Mouse (Mus musculus) frontal cortex, adult (tissue): ENCODE measurements around the gene 3110070M22Rik.
"Not testable (repeated sequence)": the region's sequence is repeated elsewhere in the genome, so short reads cannot be mapped to it uniquely, and the experiment has no call there.

ENCODE experiments used
- ATAC-seq: cut with Nextera tagmentation; 2 replicates; pipeline ENCODE4 v1.9.2; 2017; ENCODE audit warnings: mild to moderate bottlenecking, moderate library complexity, mixed read lengths; ENCODE audit not compliant: low TSS enrichment

3110070M22Rik gene

GRCm38 (mm10) chr13:119487880-119488580 lies at the start of gene 3110070M22Rik, which contains the start of gene Tmem267:
Gene 3110070M22Rik (minus strand): TSS chr13:119488383.
Gene Tmem267 (plus strand): TSS chr13:119488039.
- ATAC-seq: no peak

- not testable (repeated sequence) for ATAC-seq
Measured at GRCm38 (mm10) chr13:119494938-119495337, 6.8 kb upstream of the 3110070M22Rik start.

GRCm38 (mm10) chr13:119492083-119492482 lies 3.9 kb upstream of the 3110070M22Rik start:
- not testable (repeated sequence) for ATAC-seq

- ATAC-seq: no peak
Measured at GRCm38 (mm10) chr13:119487354-119487753, 829 bp downstream of the 3110070M22Rik start.

GRCm38 (mm10) chr13:119477789-119478188 lies 10.4 kb downstream of the 3110070M22Rik start:
- ATAC-seq: no peak

GRCm38 (mm10) chr13:119476631-119477030 lies 11.6 kb downstream of the 3110070M22Rik start:
- no peak for ATAC-seq

GRCm38 (mm10) chr13:119462596-119463560 lies 25.3 kb downstream of the 3110070M22Rik start, which contains the start of gene 4833420G17Rik:
Gene 4833420G17Rik (plus strand): TSS chr13:119462768.
- ATAC-seq: peak; percentile 99

- peak; percentile 72 for ATAC-seq
Measured at GRCm38 (mm10) chr13:119461900-119462595, 26.1 kb downstream of the 3110070M22Rik start.

- no peak for ATAC-seq
Measured at GRCm38 (mm10) chr13:119456342-119456741, 31.8 kb downstream of the 3110070M22Rik start.

- no peak for ATAC-seq
Measured at GRCm38 (mm10) chr13:119455082-119455481, 33.1 kb downstream of the 3110070M22Rik start.

GRCm38 (mm10) chr13:119453563-119453962 lies 34.6 kb downstream of the 3110070M22Rik start:
- no peak for ATAC-seq

GRCm38 (mm10) chr13:119442244-119442643 lies 45.9 kb downstream of the 3110070M22Rik start:
- ATAC-seq: no peak
